Mouse (Mus musculus) liver, embryonic 13.5 days (tissue): ENCODE measurements around the gene Rbms3. TPM values are rescaled to one million over a fixed set of nuclear protein-coding genes. Genes with fewer than 3 reads are reported as not detected.

Experiments
- ATAC-seq: fragments of 200-750 bp; cut with Nextera tagmentation; 2 replicates; pipeline ENCODE4 v1.8.0; 2017; ENCODE audit warnings: low read depth, mild to moderate bottlenecking, moderate number of reproducible peaks, moderate library complexity
- DNase-seq: peaks from one replicate; pipeline ENCODE4 v3.0.0; 2022
- H3K27ac ChIP-seq: fragments of 300-500 bp; sonication (generic); 2 replicates; pipeline ENCODE4 v1.5.1; 2015; ENCODE audit warnings: moderate library complexity, mild to moderate bottlenecking, inconsistent platforms
- H3K27me3 ChIP-seq: fragments of 300-500 bp; sonication (generic); 2 replicates; pipeline ENCODE4 v1.6.1; 2015; ENCODE audit warnings: mild to moderate bottlenecking, inconsistent platforms
- H3K36me3 ChIP-seq: fragments of 300-500 bp; sonication (generic); 2 replicates; pipeline ENCODE4 v1.6.1; 2015; ENCODE audit warnings: mild to moderate bottlenecking, inconsistent platforms
- H3K4me1 ChIP-seq: fragments of 300-500 bp; sonication (generic); replicated peaks from 2 replicates; pipeline ENCODE4 v1.6.1; 2015; ENCODE audit warnings: inconsistent platforms
- H3K4me2 ChIP-seq: fragments of 300-500 bp; sonication (generic); 2 replicates; pipeline ENCODE4 v1.6.1; 2015; ENCODE audit warnings: inconsistent platforms, mild to moderate bottlenecking, moderate library complexity
- H3K4me3 ChIP-seq: fragments of 300-500 bp; sonication (generic); replicated peaks from 2 replicates; pipeline ENCODE4 v1.5.1; 2015; ENCODE audit warnings: mild to moderate bottlenecking, inconsistent platforms
- H3K9ac ChIP-seq: fragments of 300-500 bp; sonication (generic); 2 replicates; pipeline ENCODE4 v1.6.1; 2015; ENCODE audit warnings: mild to moderate bottlenecking, inconsistent platforms
- H3K9me3 ChIP-seq: fragments of 300-500 bp; sonication (generic); replicated peaks from 2 replicates; pipeline ENCODE4 v1.6.1; 2016; ENCODE audit warnings: inconsistent platforms
- WGBS: fragments of 180-500 bp; shearing (Covaris S2); methylation state at CpG from one replicate; pipeline ENCODE4 v1.1.7; 2015; ENCODE audit not compliant: insufficient replicate concordance; 5-methylcytosine and 5-hydroxymethylcytosine counted together
- polyA plus RNA-seq: library from polyadenylated mRNA; unstranded; fragments of >200 nt; fragmentation: Nextera tagmentation; extraction: Ambion mirVana; gene quantifications from 2 replicates; pipeline ENCODE4 v1.2.1, GENCODE M21; 2015

The Rbms3 gene
- polyA plus RNA-seq, 1 experiment from 2014 or later = 5.1 TPM

- 53% methylated on average over 1 of the region's 1 CpGs for WGBS
- Histone ChIP-seq H3K9me3 (0 out of 2 replicates have a peak, but pooled peaks cover 5% of the 10 kb centered on the region), H3K27ac (no peak overlapping the region), H3K4me2 (no peak overlapping the region), H3K27me3 (no peaks in the 10 kb centered on the region), H3K4me1 (no peaks in the 10 kb centered on the region), H3K9ac (no peak overlapping the region), H3K36me3 (no peaks in the 10 kb centered on the region), H3K4me3 (no peak overlapping the region)
- ATAC-seq (no peak), DNase-seq (no peak)
Observed at GRCm38 (mm10) chr9:116633075-116633474, 996.6 kb downstream of the Rbms3 start.

GRCm38 (mm10) chr9:116631816-116632215 lies 997.9 kb downstream of the Rbms3 start:
- no peak for ATAC-seq
- H3K4me1 ChIP-seq = no peaks in the 10 kb centered on the region
- H3K36me3 ChIP-seq = no peaks in the 10 kb centered on the region
- H3K4me2 ChIP-seq = no peak overlapping the region
- H3K4me3 ChIP-seq = no peak overlapping the region
- no peak overlapping the region for H3K9ac ChIP-seq
- no peak overlapping the region for H3K27ac ChIP-seq
- no peaks in the 10 kb centered on the region for H3K27me3 ChIP-seq
- no peak for DNase-seq
- 75% methylated on average over 1 of the region's 1 CpGs for WGBS
- 0 out of 2 replicates have a peak, but pooled peaks cover 5% of the 10 kb centered on the region for H3K9me3 ChIP-seq

- 43% methylated on average over 10 of the region's 10 CpGs for WGBS
- DNase-seq = no peak
- Histone ChIP-seq H3K4me2 (no peak overlapping the region), H3K9me3 (0 out of 2 replicates have a peak, but pooled peaks cover 5% of the 10 kb centered on the region), H3K9ac (no peak overlapping the region), H3K36me3 (no peaks in the 10 kb centered on the region), H3K4me1 (no peaks in the 10 kb centered on the region), H3K27me3 (no peaks in the 10 kb centered on the region), H3K4me3 (no peak overlapping the region), H3K27ac (no peak overlapping the region)
- no peak for ATAC-seq
Observed at GRCm38 (mm10) chr9:116630805-116631204, 998.9 kb downstream of the Rbms3 start.

- no peaks in the 10 kb centered on the region for H3K4me1 ChIP-seq
- H3K27me3 ChIP-seq = no peaks in the 10 kb centered on the region
- H3K9me3 ChIP-seq = no peaks in the 10 kb centered on the region
- no peaks in the 10 kb centered on the region for H3K36me3 ChIP-seq
- DNase-seq = no peak
- 64% methylated on average over 5 of the region's 5 CpGs for WGBS
- no peak for ATAC-seq
- no peak overlapping the region for H3K27ac ChIP-seq
- H3K4me3 ChIP-seq = no peak overlapping the region
- H3K9ac ChIP-seq = no peak overlapping the region
- no peak overlapping the region for H3K4me2 ChIP-seq
Observed at GRCm38 (mm10) chr9:116620434-116620833, 1009.3 kb downstream of the Rbms3 start.

GRCm38 (mm10) chr9:116618886-116619285 lies 1010.8 kb downstream of the Rbms3 start:
- ATAC-seq = no peak

GRCm38 (mm10) chr9:116613276-116613675 lies 1016.4 kb downstream of the Rbms3 start:
- Histone ChIP-seq H3K9ac (no peak overlapping the region), H3K4me2 (no peak overlapping the region), H3K27ac (no peak overlapping the region), H3K9me3 (no peaks in the 10 kb centered on the region), H3K4me1 (no peaks in the 10 kb centered on the region), H3K36me3 (no peaks in the 10 kb centered on the region), H3K4me3 (no peak overlapping the region), H3K27me3 (no peaks in the 10 kb centered on the region)
- 69% methylated on average over 7 of the region's 7 CpGs for WGBS
- ATAC-seq (no peak), DNase-seq (no peak)

More at GRCm38 (mm10) chr9:116618886-116619285, 1010.8 kb downstream of the Rbms3 start:
- no peaks in the 10 kb centered on the region for H3K27me3 ChIP-seq
- H3K36me3 ChIP-seq = no peaks in the 10 kb centered on the region
- WGBS = 86% methylated on average over 5 of the region's 5 CpGs
- no peak overlapping the region for H3K4me3 ChIP-seq
- H3K27ac ChIP-seq = no peak overlapping the region
- no peak overlapping the region for H3K4me2 ChIP-seq
- H3K9ac ChIP-seq = no peak overlapping the region
- no peaks in the 10 kb centered on the region for H3K9me3 ChIP-seq
- no peak for DNase-seq
- no peaks in the 10 kb centered on the region for H3K4me1 ChIP-seq

- ATAC-seq (no peak), DNase-seq (no peak)
- Histone ChIP-seq H3K36me3 (no peaks in the 10 kb centered on the region), H3K9ac (no peak overlapping the region), H3K4me3 (no peak overlapping the region), H3K27me3 (no peaks in the 10 kb centered on the region), H3K9me3 (peaks cover 4% of the 10 kb centered on the region; the same call in 1 of the 2 replicates), H3K27ac (no peak overlapping the region), H3K4me2 (no peak overlapping the region), H3K4me1 (no peaks in the 10 kb centered on the region)
- WGBS = 86% methylated on average over 10 of the region's 10 CpGs
Observed at GRCm38 (mm10) chr9:116596046-116596445, 1033.7 kb downstream of the Rbms3 start.

GRCm38 (mm10) chr9:116592486-116592885 lies 1037.2 kb downstream of the Rbms3 start:
- WGBS = 46% methylated on average over 4 of the region's 4 CpGs
- Histone ChIP-seq H3K4me2 (no peak overlapping the region), H3K27me3 (no peaks in the 10 kb centered on the region), H3K4me1 (no peaks in the 10 kb centered on the region), H3K9me3 (peaks cover 8% of the 10 kb centered on the region; the same call in 1 of the 2 replicates), H3K9ac (no peak overlapping the region), H3K4me3 (no peak overlapping the region), H3K36me3 (no peaks in the 10 kb centered on the region), H3K27ac (no peak overlapping the region)
- ATAC-seq (no peak), DNase-seq (no peak)

- Histone ChIP-seq H3K4me2 (no peak overlapping the region), H3K27ac (no peak overlapping the region), H3K9ac (no peak overlapping the region), H3K4me3 (no peak overlapping the region), H3K27me3 (no peaks in the 10 kb centered on the region), H3K36me3 (no peaks in the 10 kb centered on the region), H3K9me3 (peaks cover 8% of the 10 kb centered on the region; the same call in 1 of the 2 replicates), H3K4me1 (no peaks in the 10 kb centered on the region)
- DNase-seq (no peak), ATAC-seq (no peak)
- 74% methylated on average over 9 of the region's 9 CpGs for WGBS
Observed at GRCm38 (mm10) chr9:116591071-116591470, 1038.6 kb downstream of the Rbms3 start.

GRCm38 (mm10) chr9:116569680-116570079 lies 1060.0 kb downstream of the Rbms3 start:
- 46% methylated on average over 2 of the region's 2 CpGs for WGBS
- DNase-seq = no peak
- Histone ChIP-seq H3K4me3 (no peak overlapping the region), H3K27me3 (no peaks in the 10 kb centered on the region), H3K9ac (no peak overlapping the region), H3K4me2 (no peak overlapping the region), H3K9me3 (no peaks in the 10 kb centered on the region), H3K4me1 (no peaks in the 10 kb centered on the region), H3K27ac (no peak overlapping the region), H3K36me3 (no peaks in the 10 kb centered on the region)
- no peak for ATAC-seq

- H3K36me3 ChIP-seq = no peaks in the 10 kb centered on the region
- DNase-seq = no peak
- H3K4me2 ChIP-seq = no peak overlapping the region
- H3K4me1 ChIP-seq = no peaks in the 10 kb centered on the region
- H3K4me3 ChIP-seq = no peak overlapping the region
- ATAC-seq = no peak
- no peaks in the 10 kb centered on the region for H3K27me3 ChIP-seq
- H3K9me3 ChIP-seq = no peaks in the 10 kb centered on the region
- H3K9ac ChIP-seq = no peak overlapping the region
- whole genome bisulfite sequencing = 60% methylated on average over 7 of the region's 7 CpGs
- H3K27ac ChIP-seq = no peak overlapping the region
Observed at GRCm38 (mm10) chr9:116566711-116567110, 1063.0 kb downstream of the Rbms3 start.

GRCm38 (mm10) chr9:116557781-116558180 lies 1071.9 kb downstream of the Rbms3 start:
- Histone ChIP-seq H3K4me2 (no peak overlapping the region), H3K36me3 (no peaks in the 10 kb centered on the region)

More at GRCm38 (mm10) chr9:116557781-116558180, 1071.9 kb downstream of the Rbms3 start:
- DNase-seq (no peak), ATAC-seq (no peak)
- Histone ChIP-seq H3K9me3 (no peaks in the 10 kb centered on the region), H3K27me3 (no peaks in the 10 kb centered on the region), H3K27ac (no peak overlapping the region), H3K9ac (no peak overlapping the region), H3K4me1 (no peaks in the 10 kb centered on the region), H3K4me3 (no peak overlapping the region)
- WGBS = 76% methylated on average over 5 of the region's 5 CpGs
